Mouse (Mus musculus): Measurements from ENCODE around the gene Slc7a14. TPM values are rescaled to one million over a fixed set of nuclear protein-coding genes. Genes with fewer than 3 reads are reported as not detected.

Gene Slc7a14
- total and polyA plus RNA-seq, 3 experiments, result under 0.01 to 0.01 TPM; not detected in 1

DNA sequence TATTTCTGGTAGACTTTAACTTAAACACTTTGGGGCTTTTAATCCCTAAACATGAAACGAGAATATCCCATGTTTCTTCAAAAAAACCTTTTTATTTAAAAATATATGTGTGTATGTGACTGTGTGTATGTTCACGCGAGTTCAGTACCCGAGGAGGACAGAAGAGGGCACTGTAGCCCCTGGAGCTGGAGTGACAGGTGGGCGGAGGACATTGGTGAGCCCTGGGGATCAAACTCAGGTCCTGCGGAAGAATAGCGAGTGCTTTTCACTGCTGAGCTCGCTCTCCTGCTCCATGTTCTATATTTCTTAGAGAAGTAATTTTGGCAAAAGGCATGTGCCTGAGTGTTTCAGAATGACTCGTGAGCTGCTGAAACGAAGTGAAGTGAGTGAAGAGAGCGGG lies 106.2 kb downstream of the Slc7a14 start:
- H3K27me3 ChIP-seq (ENCODE audit: control insufficient read depth in 1 of 2, insufficient read depth in 2 of 2, low read length in 2 of 2), result no peaks in the 10 kb centered on the region; a peak in 1 of 4 replicates
- H3K9ac ChIP-seq (ENCODE audit: control insufficient read depth, low read depth, low read length, poor library complexity, severe bottlenecking), result no peak overlapping the region
- no peaks in the 10 kb centered on the region for H3K79me2 ChIP-seq (ENCODE audit: control insufficient read depth, insufficient read depth, low read length, poor library complexity)
- TF ChIP-seq MAX (IDR thresholded peaks at IDR 0.05; ENCODE audit: low read length) (no peak), UBTF (IDR thresholded peaks at IDR 0.05; ENCODE audit: borderline replicate concordance, insufficient read depth, low read depth, low read length) (no peak), ZKSCAN1 (IDR thresholded peaks at IDR 0.05; ENCODE audit: low read depth, low read length) (no peak), CHD1 (IDR thresholded peaks at IDR 0.05; ENCODE audit: low read depth, low read length) (no peak), BHLHE40 (IDR thresholded peaks at IDR 0.05; ENCODE audit: borderline replicate concordance, low read depth, low read length) (no peak), MYB (IDR thresholded peaks at IDR 0.05; ENCODE audit: low read depth, low read length) (no peak), KAT2A (conservative IDR thresholded peaks at IDR 0.05; ENCODE audit: low read depth, low read length) (no peak), CTCF (IDR thresholded peaks at IDR 0.05 in 2 of 3, conservative IDR thresholded peaks at IDR 0.05 in 1 of 3; ENCODE audit: control insufficient read depth in 1 of 3, insufficient read depth in 1 of 3, low read depth in 2 of 3, low read length in 3 of 3, poor library complexity in 1 of 3, severe bottlenecking in 1 of 3) (0 out of 6 replicates have a peak, but pooled peaks of 1 of the 3 experiments have one; percentile 5), MAZ (IDR thresholded peaks at IDR 0.05; ENCODE audit: low read depth, low read length) (no peak)
- H3K27ac ChIP-seq (ENCODE audit: control insufficient read depth, low read depth, low read length), result no peak overlapping the region
- no peaks in the 10 kb centered on the region for H3K9me3 ChIP-seq (replicated peaks; ENCODE audit: insufficient read depth, low read length)
- H3K36me3 ChIP-seq (ENCODE audit: control insufficient read depth in 1 of 2, insufficient read depth in 2 of 2, low read length in 2 of 2), result no peaks in the 10 kb centered on the region
- H3K4me1 ChIP-seq (ENCODE audit: control insufficient read depth in 1 of 2, insufficient read depth in 2 of 2, low read length in 2 of 2), result no peaks in the 10 kb centered on the region
- no peak for DNase-seq (ENCODE audit: low read depth, low spot score)
- no peak overlapping the region for H3K4me3 ChIP-seq (ENCODE audit: control insufficient read depth in 1 of 2, insufficient read depth in 1 of 2, low read depth in 2 of 2, low read length in 2 of 2)

DNA sequence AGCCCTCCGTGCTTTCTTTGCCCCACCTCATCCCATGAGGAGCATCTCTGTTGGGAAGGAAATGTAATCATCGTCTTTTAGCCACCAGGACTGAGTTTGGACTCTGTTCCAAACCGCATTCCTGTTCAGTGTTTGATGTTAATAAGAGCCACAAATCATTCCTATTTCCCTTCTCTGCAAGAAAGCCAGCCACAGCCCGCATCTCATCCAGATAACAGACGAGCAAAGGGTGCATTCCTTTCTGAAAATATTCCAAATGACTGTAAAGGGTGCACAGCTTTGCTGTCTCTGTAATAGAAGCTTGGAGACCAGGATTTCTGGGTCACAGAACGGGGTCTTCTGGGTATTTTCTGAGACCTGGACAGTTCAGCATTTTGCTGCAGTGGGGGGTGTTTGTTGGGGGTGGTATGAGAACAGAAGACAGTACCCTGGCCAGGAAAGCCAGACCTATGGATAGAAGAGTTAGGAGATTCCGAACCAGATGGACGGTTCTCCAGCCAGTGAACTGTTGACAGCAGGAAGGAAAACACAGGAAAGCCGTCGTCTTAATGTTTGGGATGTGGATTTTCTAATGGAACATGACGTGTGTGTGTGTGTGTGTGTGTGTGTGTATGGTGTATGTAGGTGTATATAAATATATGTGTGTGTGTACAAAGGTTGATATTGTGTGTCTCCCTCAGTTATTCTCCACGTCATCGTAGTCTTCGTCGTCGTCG lies 110.9 kb downstream of the Slc7a14 start:
- Histone ChIP-seq H3K4me1 (ENCODE audit: control insufficient read depth in 1 of 2, insufficient read depth in 2 of 2, low read length in 2 of 2) (no peaks in the 10 kb centered on the region), H3K27me3 (ENCODE audit: control insufficient read depth in 1 of 2, insufficient read depth in 2 of 2, low read length in 2 of 2) (no peaks in the 10 kb centered on the region; a peak in 1 of 4 replicates), H3K9me3 (replicated peaks; ENCODE audit: insufficient read depth, low read length) (no peaks in the 10 kb centered on the region), H3K4me3 (ENCODE audit: control insufficient read depth in 1 of 2, insufficient read depth in 1 of 2, low read depth in 2 of 2, low read length in 2 of 2) (no peak overlapping the region), H3K9ac (ENCODE audit: control insufficient read depth, low read depth, low read length, poor library complexity, severe bottlenecking) (no peak overlapping the region), H3K27ac (ENCODE audit: control insufficient read depth, low read depth, low read length) (no peak overlapping the region), H3K36me3 (ENCODE audit: control insufficient read depth in 1 of 2, insufficient read depth in 2 of 2, low read length in 2 of 2) (no peaks in the 10 kb centered on the region), H3K79me2 (ENCODE audit: control insufficient read depth, insufficient read depth, low read length, poor library complexity) (no peaks in the 10 kb centered on the region)
- DNase-seq (ENCODE audit: low read depth, low spot score), result no peak
- TF ChIP-seq CHD2 (IDR thresholded peaks at IDR 0.05; ENCODE audit: low read length), result no peak
- TF ChIP-seq ZC3H11A (IDR thresholded peaks at IDR 0.05; ENCODE audit: low read depth, low read length), result no peak
- no peak for TF ChIP-seq CTCF (IDR thresholded peaks at IDR 0.05 in 2 of 3, conservative IDR thresholded peaks at IDR 0.05 in 1 of 3; ENCODE audit: control insufficient read depth in 1 of 3, insufficient read depth in 1 of 3, low read depth in 2 of 3, low read length in 3 of 3, poor library complexity in 1 of 3, severe bottlenecking in 1 of 3)

DNA sequence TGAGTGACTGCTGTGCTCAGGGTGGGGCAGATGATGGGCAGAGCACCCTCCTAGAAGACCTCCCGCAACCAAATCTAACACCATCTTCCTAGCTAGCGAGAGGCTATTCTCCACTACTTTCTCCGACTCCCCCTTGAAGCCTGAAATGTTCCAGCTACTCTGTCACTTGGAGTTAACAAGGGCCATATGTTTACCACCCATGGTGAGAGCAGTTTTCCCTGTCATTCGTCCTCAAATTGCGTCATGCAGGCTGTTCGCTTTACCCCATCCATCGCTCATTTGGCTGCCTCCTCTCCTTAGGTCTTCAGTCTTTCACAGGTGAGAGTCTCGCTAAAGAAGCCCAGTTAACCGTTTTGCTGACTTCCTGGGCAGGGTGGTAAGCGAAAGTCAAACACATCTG lies 118.8 kb downstream of the Slc7a14 start:
- H3K4me1 ChIP-seq (ENCODE audit: control insufficient read depth in 1 of 2, insufficient read depth in 2 of 2, low read length in 2 of 2), result no peaks in the 10 kb centered on the region
- no peak overlapping the region for H3K9ac ChIP-seq (ENCODE audit: control insufficient read depth, low read depth, low read length, poor library complexity, severe bottlenecking)
- H3K79me2 ChIP-seq (ENCODE audit: control insufficient read depth, insufficient read depth, low read length, poor library complexity), result no peaks in the 10 kb centered on the region
- DNase-seq (ENCODE audit: low read depth, low spot score), result no peak
- H3K36me3 ChIP-seq (ENCODE audit: control insufficient read depth in 1 of 2, insufficient read depth in 2 of 2, low read length in 2 of 2), result no peaks in the 10 kb centered on the region
- H3K4me3 ChIP-seq (ENCODE audit: control insufficient read depth in 1 of 2, insufficient read depth in 1 of 2, low read depth in 2 of 2, low read length in 2 of 2), result no peak overlapping the region
- H3K27ac ChIP-seq (ENCODE audit: control insufficient read depth, low read depth, low read length), result no peak overlapping the region
- no peaks in the 10 kb centered on the region for H3K27me3 ChIP-seq (ENCODE audit: control insufficient read depth in 1 of 2, insufficient read depth in 2 of 2, low read length in 2 of 2)
- no peaks in the 10 kb centered on the region for H3K9me3 ChIP-seq (replicated peaks; ENCODE audit: insufficient read depth, low read length)
- TF ChIP-seq MEF2A (IDR thresholded peaks at IDR 0.05; ENCODE audit: extremely low read depth, insufficient replicate concordance, low read depth, low read length, poor library complexity, severe bottlenecking) (no peak), TCF12 (IDR thresholded peaks at IDR 0.05; ENCODE audit: low read depth, low read length) (no peak), ZMIZ1 (IDR thresholded peaks at IDR 0.05; ENCODE audit: low read depth, low read length) (no peak), UBTF (IDR thresholded peaks at IDR 0.05; ENCODE audit: borderline replicate concordance, insufficient read depth, low read depth, low read length) (no peak), HCFC1 (IDR thresholded peaks at IDR 0.05; ENCODE audit: low read depth, low read length) (no peak), POLR2AphosphoS5 (IDR thresholded peaks at IDR 0.05; ENCODE audit: borderline replicate concordance, low read depth, low read length) (no peak), USF1 (IDR thresholded peaks at IDR 0.05; ENCODE audit: low read depth, low read length) (no peak), E2F4 (IDR thresholded peaks at IDR 0.05; ENCODE audit: borderline replicate concordance, low read depth, low read length) (no peak), RCOR1 (IDR thresholded peaks at IDR 0.05; ENCODE audit: low read depth, low read length) (no peak), GATA1 (IDR thresholded peaks at IDR 0.05; ENCODE audit: low read depth, low read length) (no peak), TAL1 (IDR thresholded peaks at IDR 0.05; ENCODE audit: low read length) (no peak), CHD1 (IDR thresholded peaks at IDR 0.05; ENCODE audit: low read depth, low read length) (no peak), CTCF (IDR thresholded peaks at IDR 0.05 in 2 of 3, conservative IDR thresholded peaks at IDR 0.05 in 1 of 3; ENCODE audit: control insufficient read depth in 1 of 3, insufficient read depth in 1 of 3, low read depth in 2 of 3, low read length in 3 of 3, poor library complexity in 1 of 3, severe bottlenecking in 1 of 3) (no peak), KAT2A (conservative IDR thresholded peaks at IDR 0.05; ENCODE audit: low read depth, low read length) (no peak), MXI1 (IDR thresholded peaks at IDR 0.05; ENCODE audit: low read depth, low read length) (no peak), JUND (IDR thresholded peaks at IDR 0.05; ENCODE audit: low read depth, low read length) (no peak)
